Mouse (Mus musculus) mouse trophoblast stem cell (cell line): ENCODE data around the gene Rasl10a.

Experiments
- in situ Hi-C, 2 experiments: fragments of 300-500 bp; cut with MseI, MboI; formaldehyde crosslinking; loops; 2 replicates in 1 of 2; 3 replicates in 1 of 2; pipeline ENCODE4 v1.15.1; 2025

The Rasl10a gene

GRCm38 (mm10) chr11:5057856-5058641 lies at the start of gene Rasl10a:
Rasl10a (plus strand) TSS chr11:5058128.
- in situ Hi-C loops: no loop called here

DNA sequence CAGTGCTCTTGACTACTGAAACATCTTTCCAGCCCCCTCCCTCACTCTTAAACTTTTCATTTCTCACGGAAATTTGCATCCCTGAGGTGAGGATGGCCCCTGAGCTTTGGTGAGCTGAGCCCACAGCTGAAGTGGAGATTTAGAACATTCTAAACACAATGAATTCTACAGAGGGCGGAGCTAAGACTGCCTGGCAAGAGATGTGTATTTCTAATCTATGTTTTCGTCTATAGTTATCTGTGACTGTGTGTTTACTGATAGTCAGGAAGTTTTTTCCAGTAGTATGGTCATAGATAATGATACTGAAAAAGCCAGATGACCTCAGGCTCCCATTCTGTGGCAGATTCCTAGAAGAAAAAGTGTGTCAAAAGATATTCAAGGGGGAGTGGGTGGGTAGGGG lies 49.1 kb upstream of the Rasl10a start:
- in situ Hi-C loops: no loop called here

- in situ Hi-C loops: no loop called here
Measured at GRCm38 (mm10) chr11:5009354-5010074, 48.4 kb upstream of the Rasl10a start.

- in situ Hi-C loops: no loop called here
Measured at GRCm38 (mm10) chr11:5010205-5010604, 47.7 kb upstream of the Rasl10a start.

- in situ Hi-C loops: no loop called here
Measured at GRCm38 (mm10) chr11:5011480-5011879, 46.4 kb upstream of the Rasl10a start.

DNA sequence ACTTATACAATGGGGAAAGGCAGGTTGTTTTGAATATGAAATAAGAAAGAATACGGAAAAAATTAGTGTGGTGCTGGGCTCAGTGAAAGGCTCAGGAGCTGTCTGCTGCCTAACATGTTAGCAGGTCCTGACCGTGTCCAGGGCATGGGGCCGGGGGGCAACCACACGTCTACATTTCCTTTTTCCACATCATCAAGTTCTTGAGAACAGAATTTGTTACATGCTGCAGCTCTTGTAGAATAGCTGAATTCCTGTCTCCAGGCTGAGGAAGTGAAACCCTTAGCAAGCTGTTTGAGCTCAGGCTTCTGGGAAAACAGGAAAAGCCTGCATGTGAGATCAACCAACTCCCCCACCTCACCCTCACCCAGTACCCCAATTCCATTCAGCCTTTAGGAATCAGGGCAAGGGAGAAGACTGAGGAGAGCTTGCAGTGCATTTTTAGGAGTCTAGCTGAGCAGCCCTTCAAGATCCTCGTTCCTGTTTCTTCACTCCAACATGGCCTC lies 45.7 kb upstream of the Rasl10a start:
- in situ Hi-C loops: no loop called here

GRCm38 (mm10) chr11:5015720-5016119 lies 42.2 kb upstream of the Rasl10a start:
- in situ Hi-C loops: no loop called here

DNA sequence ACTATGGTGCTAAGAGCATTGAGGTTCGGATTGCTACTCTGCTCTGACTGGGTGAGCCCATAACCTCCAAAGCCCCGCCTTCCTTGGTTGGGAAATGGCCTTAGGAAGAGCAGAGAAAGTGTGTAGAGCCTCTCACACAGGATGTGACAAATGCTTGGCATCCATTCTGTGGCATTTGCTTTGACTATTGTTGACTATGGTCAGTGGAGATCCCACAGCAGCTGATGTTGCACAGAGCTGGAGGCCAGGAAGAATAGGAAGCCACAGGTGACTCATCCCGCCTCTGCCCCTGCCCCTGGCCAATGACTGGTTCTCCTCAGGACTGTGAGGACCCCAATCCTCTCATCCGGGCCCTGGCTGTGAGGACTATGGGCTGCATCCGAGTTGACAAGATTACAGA lies 41.6 kb upstream of the Rasl10a start:
- in situ Hi-C loops: no loop called here

GRCm38 (mm10) chr11:5017506-5017905 lies 40.4 kb upstream of the Rasl10a start:
- in situ Hi-C loops: no loop called here

- in situ Hi-C loops: no loop called here
Measured at GRCm38 (mm10) chr11:5025108-5025507, 32.8 kb upstream of the Rasl10a start.

GRCm38 (mm10) chr11:5028228-5028627 lies 29.7 kb upstream of the Rasl10a start:
- in situ Hi-C loops: no loop called here

DNA sequence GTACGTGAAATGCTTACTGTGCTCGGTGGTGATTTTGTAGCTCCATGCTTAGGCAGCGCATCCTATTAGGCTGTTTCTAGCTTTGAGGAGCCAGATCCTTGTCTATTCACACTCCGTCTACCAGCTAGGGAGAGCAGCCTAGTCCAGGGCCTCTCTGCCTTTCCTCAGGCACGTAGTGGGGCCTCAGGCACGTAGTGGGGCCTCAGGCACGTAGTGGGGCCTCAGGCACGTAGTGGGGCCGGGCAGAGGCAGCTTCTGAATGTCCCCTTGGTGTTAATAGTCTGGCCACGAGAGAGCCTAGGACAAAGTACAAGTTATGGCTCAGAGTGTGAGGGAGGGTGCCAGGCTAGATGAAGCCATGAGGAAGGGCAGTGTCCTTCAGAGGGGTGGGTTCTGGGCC lies 25.2 kb upstream of the Rasl10a start:
- in situ Hi-C loops: no loop called here

DNA sequence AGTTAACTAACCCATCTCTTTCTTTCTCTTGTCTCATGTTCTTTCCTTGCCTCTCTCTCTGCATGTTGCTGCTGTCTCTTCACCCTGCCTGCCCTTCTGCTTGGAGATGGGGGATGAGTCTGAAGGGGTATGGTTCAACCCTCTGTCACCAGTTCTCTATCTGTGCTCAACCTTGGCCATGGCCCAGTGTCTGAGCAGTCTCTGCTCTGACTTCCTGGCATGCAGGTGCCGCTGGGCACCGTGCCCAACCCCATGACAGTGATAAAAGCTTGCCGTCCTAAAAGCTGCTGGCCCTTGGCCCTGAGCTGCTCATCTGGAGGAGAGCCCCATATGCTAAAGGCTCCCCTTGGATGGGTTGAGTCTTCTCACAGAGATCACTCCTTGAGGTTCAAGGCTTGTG lies 24.8 kb upstream of the Rasl10a start:
- in situ Hi-C loops: no loop called here

DNA sequence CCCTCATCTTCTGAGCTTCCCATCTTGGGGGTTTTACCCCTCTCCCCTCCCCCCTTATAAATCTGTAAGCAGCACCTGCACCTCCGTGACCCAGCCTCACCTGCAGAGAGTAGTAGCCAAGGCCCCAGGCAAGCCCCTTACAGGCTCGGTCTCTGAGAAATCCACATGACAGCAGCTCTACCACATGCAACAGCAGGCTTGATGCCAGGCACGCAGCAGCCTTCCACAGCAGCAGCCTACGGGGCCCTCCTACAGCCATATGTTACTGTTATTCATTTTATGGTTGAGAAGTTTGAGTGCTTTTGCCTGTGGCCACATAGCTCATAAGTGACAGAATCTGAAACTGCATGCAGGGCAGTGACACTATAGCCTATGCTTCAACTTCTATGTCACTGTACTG lies 22.5 kb upstream of the Rasl10a start:
- in situ Hi-C loops: no loop called here

GRCm38 (mm10) chr11:5037146-5037854 lies 20.6 kb upstream of the Rasl10a start:
- in situ Hi-C loops: no loop called here

DNA sequence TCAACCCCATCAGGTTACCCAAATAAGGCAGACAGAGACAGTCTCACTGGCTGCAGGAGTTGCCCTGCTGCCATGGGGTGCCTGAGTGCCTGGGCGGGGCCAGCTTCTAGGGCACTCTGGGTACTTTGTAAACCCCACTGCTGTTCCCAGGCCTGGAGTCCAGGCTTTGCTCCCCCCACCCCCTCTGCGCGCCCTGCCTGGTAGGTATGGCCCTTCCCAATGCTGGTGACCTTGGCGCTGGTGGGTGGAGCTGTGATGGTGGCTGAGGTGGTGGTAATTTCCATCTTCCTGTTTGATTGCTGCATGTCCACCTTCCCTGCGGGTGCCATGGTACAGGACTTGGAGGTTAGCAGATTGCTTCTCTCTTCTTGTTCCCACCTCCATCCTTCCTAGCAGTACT lies 17.3 kb upstream of the Rasl10a start:
- in situ Hi-C loops: no loop called here

DNA sequence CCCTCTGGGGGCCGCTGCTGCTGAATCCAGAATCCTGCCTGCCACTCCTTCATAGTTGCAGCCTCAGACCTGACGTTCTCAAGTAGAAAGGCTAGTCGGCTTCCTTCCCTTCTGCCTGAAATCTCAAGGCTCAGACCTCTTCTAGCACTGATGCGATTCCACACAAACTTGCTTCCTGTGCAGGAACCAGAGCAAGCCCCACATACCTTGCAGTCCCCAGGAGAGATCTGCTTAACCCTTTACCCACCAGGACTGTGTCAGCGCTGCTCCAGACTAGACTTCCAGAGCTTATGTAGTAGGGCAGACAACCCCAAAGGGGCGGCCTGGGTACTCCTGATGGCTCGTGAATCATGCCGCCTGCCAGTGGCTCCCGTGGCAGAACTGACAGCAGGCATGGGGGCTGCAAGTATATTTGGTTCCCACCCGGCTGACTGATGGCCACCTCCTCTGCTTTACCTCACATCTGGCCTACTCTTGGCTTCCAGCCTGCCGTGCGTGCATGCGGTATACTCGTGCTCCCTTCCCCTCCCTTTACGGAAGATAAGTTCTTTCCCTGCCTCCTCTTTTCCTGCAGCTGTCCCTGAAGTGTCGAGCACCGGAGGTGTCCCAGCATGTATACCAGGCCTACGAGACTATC lies 16.7 kb upstream of the Rasl10a start:
- in situ Hi-C loops: no loop called here

- in situ Hi-C loops: no loop called here
Measured at GRCm38 (mm10) chr11:5042645-5043381, 15.1 kb upstream of the Rasl10a start.

- in situ Hi-C loops: no loop called here
Measured at GRCm38 (mm10) chr11:5046321-5046926, 11.5 kb upstream of the Rasl10a start.

DNA sequence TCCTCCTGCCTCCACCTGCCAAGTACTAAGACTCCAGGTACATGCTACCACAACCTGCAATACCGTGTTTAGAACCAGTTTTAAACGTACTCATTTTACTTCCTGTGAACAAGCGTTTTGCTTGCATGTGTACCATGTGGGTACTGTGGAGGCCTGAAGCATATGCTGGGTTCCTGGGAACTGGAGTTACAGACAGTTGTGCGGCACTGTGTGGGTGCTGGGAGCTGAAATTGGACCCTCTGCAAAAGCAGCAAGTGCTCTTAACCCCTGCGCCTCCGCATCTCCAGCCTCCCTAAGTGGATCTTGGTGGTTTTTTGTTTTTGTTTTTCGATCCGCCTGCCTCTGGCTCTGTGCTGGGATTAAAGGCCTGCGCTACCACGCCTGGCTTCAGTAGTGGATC lies 6.3 kb upstream of the Rasl10a start:
- in situ Hi-C loops: no loop called here
